In genomic region chr5:99248501-99248900, GRCm38 (mm10) we compare ENCODE assay signal across 7 mouse cellular contexts.
DNase-seq lines count a peak whose midpoint lies in the region; ATAC-seq and TF ChIP-seq lines count a peak whose summit lies in the region.

No protein-coding gene starts in this region.

- peak overlapping the region; percentile 12; the same call in 1 of the 2 replicates for H3K4me3 ChIP-seq in midbrain, embryonic 13.5 days (replicated peaks)
- no peak overlapping the region for H3K4me3 ChIP-seq in small intestine, adult 2 months (ENCODE audit: low read depth, low read length)

- H3K4me1 ChIP-seq in midbrain, embryonic 13.5 days (replicated peaks), result peaks cover 53% of the 10 kb centered on the region
- H3K4me1 ChIP-seq in small intestine, adult 2 months (ENCODE audit: control insufficient read depth, insufficient read depth, insufficient read length, low read length), result peaks cover 3% of the 10 kb centered on the region; the same call in 1 of the 2 replicates

- H3K9me3 ChIP-seq in midbrain, embryonic 13.5 days, result no peaks in the 10 kb centered on the region

- ATAC-seq in midbrain, embryonic 13.5 days, result peak; percentile 61

- TF ChIP-seq POLR2A in small intestine, adult 2 months (IDR thresholded peaks at IDR 0.05; ENCODE audit: low read depth, low read length), result no peak

- no peaks in the 10 kb centered on the region for H3K36me3 ChIP-seq in midbrain, embryonic 13.5 days
- H3K36me3 ChIP-seq in small intestine, adult 2 months (ENCODE audit: control insufficient read depth, insufficient read depth, low read length), result no peaks in the 10 kb centered on the region

- peak overlapping the region; percentile 46 for H3K4me2 ChIP-seq in midbrain, embryonic 13.5 days (replicated peaks)

- peak overlapping the region; percentile 70 for H3K27ac ChIP-seq in midbrain, embryonic 13.5 days
- no peak overlapping the region for H3K27ac ChIP-seq in small intestine, adult 2 months (ENCODE audit: insufficient read depth, low read depth, low read length)

- TF ChIP-seq CTCF in small intestine, adult 2 months (IDR thresholded peaks at IDR 0.05; ENCODE audit: extremely low read depth, insufficient read length, insufficient replicate concordance, low read depth, low read length), result peak; percentile 98; the same call in 1 of the 2 replicates

- intact Hi-C loops in left cerebral cortex, postnatal 10 days (cut with DNase I), result loop anchor here (5.0 to 10.0 kb wide), 4 partner anchors 196 to 644 kb away; partner anchors contain the start of gene Rasgef1b

- peak; percentile 90 for DNase-seq in adipocyte (ENCODE audit: low spot score)
- DNase-seq in cerebellum, postnatal 36 days, result peak; percentile 95 to 98
- peak; percentile 99 for DNase-seq in gastrocnemius, postnatal 10 days
- DNase-seq in hindlimb bud, embryonic 11.5 days (ENCODE audit: extremely low spot score, low read depth, low spot score), result peak; percentile 87
- DNase-seq in left cerebral cortex, postnatal 10 days (ENCODE audit: extremely low spot score in 1 of 2, low spot score in 2 of 2), result peak; percentile 94 to 95

- peaks cover under 1% of the 10 kb centered on the region; the same call in 1 of the 2 replicates for H3K27me3 ChIP-seq in midbrain, embryonic 13.5 days
- no peaks in the 10 kb centered on the region for H3K27me3 ChIP-seq in small intestine, adult 2 months (ENCODE audit: control insufficient read depth, insufficient read depth, low read length)

- H3K9ac ChIP-seq in midbrain, embryonic 13.5 days (replicated peaks), result peak overlapping the region; percentile 53

- WGBS in midbrain, embryonic 13.5 days, result 2% methylated on average over 7 of the region's 7 CpGs
- 3% methylated on average over 7 of the region's 7 CpGs for WGBS in small intestine, adult 2 months
